25 mouse cellular contexts compared by ENCODE assay signal in genomic region chr15:85902505-85902904, GRCm38 (mm10). TPM values are rescaled to one million over a fixed set of nuclear protein-coding genes. Genes with fewer than 3 reads are reported as not detected.
DNase-seq lines count a peak whose midpoint lies in the region; ATAC-seq and TF ChIP-seq lines count a peak whose summit lies in the region.
"Had no signal": no experiment of that assay in that cellular context is flagged by ENCODE, and none has a peak within 500 bp of the region (broad histone marks: within the 10 kb centered on the region; RNA-seq: fewer than 3 reads in every experiment).

No protein-coding gene starts in this region.

- no peak overlapping the region for H3K4me2 ChIP-seq in kidney, embryonic 15.5 days
- H3K4me2 ChIP-seq in kidney, embryonic 16.5 days (replicated peaks; ENCODE audit: low read depth, low read length), result no peak overlapping the region
- H3K4me2 ChIP-seq: embryonic facial prominence, embryonic 15.5 days; heart, embryonic 11.5 days; heart, embryonic 15.5 days had no signal

- ATAC-seq in kidney, embryonic 15.5 days (replicated peaks; ENCODE audit: low FRiP score), result 0 out of 2 replicates have a peak, but pooled peaks have one; percentile 7
- ATAC-seq in kidney, embryonic 16.5 days (ENCODE audit: low FRiP score, low TSS enrichment), result no peak; the same call in 1 of the 2 replicates
- ATAC-seq in megakaryocyte, adult 5-6 weeks (ENCODE audit: poor library complexity, severe bottlenecking), result peak; percentile 66
- ATAC-seq: CD4-positive, CD25-positive, alpha-beta regulatory T cell, adult 4 months; forebrain, embryonic 14.5 days; hindbrain, postnatal 0 days had no signal

- TF ChIP-seq RAD21 in MEL (IDR thresholded peaks at IDR 0.05; ENCODE audit: low read depth, low read length), result no peak

- WGBS in kidney, embryonic 15.5 days, result 89% methylated on average over 10 of the region's 10 CpGs
- WGBS in kidney, embryonic 16.5 days, result 88% methylated on average over 10 of the region's 10 CpGs

- no peak overlapping the region for H3K27ac ChIP-seq in kidney, embryonic 15.5 days
- no peak overlapping the region for H3K27ac ChIP-seq in kidney, embryonic 16.5 days (ENCODE audit: low read length)
- peak overlapping the region; percentile 18; the same call in 1 of the 2 replicates for H3K27ac ChIP-seq in MEL (ENCODE audit: control insufficient read depth, low read depth, low read length)
- H3K27ac ChIP-seq: embryonic facial prominence, embryonic 15.5 days; gastrocnemius, adult 2 months; heart, adult 2 months; heart, embryonic 15.5 days; hindbrain, postnatal 0 days had no signal

- H3K9ac ChIP-seq in kidney, embryonic 15.5 days, result no peak overlapping the region
- no peak overlapping the region for H3K9ac ChIP-seq in kidney, embryonic 16.5 days (replicated peaks; ENCODE audit: low read length)
- H3K9ac ChIP-seq in MEL (ENCODE audit: control insufficient read depth, low read depth, low read length, poor library complexity, severe bottlenecking), result peak overlapping the region; percentile 64
- H3K9ac ChIP-seq: embryonic facial prominence, embryonic 15.5 days; heart, embryonic 15.5 days had no signal

- no peaks in the 10 kb centered on the region for H3K79me2 ChIP-seq in MEL (ENCODE audit: control insufficient read depth, insufficient read depth, low read length, poor library complexity)

- no peaks in the 10 kb centered on the region for H3K9me3 ChIP-seq in kidney, embryonic 15.5 days (replicated peaks)
- no peaks in the 10 kb centered on the region for H3K9me3 ChIP-seq in kidney, embryonic 16.5 days (ENCODE audit: low read length)
- no peaks in the 10 kb centered on the region for H3K9me3 ChIP-seq in MEL (replicated peaks; ENCODE audit: insufficient read depth, low read length)
- H3K9me3 ChIP-seq: embryonic facial prominence, embryonic 15.5 days; forebrain, embryonic 10.5 days; heart, embryonic 15.5 days had no signal

- DNase-seq in MEL (ENCODE audit: low read depth, low spot score), result peak; percentile 88
- no peak for DNase-seq in embryo, embryonic 10.5 days (ENCODE audit: low spot score)
- DNase-seq in thymus, postnatal 14 days, result no peak
- DNase-seq in gastrocnemius, postnatal 4 days (ENCODE audit: low spot score in 2 of 2), result no peak
- DNase-seq: adrenal gland, adult 8-10 months; adrenal gland, postnatal 36 days; B cell, adult 2 months; cerebellum, adult 2 months; cerebellum, postnatal 14 days; gastrocnemius, adult 2 months; gastrocnemius, postnatal 25 days; heart, adult 2 months; heart, postnatal 14 days; kidney, adult 11 months had no signal

- peak; percentile 73 to 74 for TF ChIP-seq EP300 in MEL (IDR thresholded peaks at IDR 0.05; ENCODE audit: low read depth in 1 of 2, low read length in 2 of 2)

- H3K4me3 ChIP-seq in kidney, embryonic 15.5 days (replicated peaks), result no peak overlapping the region
- no peak overlapping the region for H3K4me3 ChIP-seq in kidney, embryonic 16.5 days (ENCODE audit: low read length)
- H3K4me3 ChIP-seq in MEL (ENCODE audit: control insufficient read depth in 1 of 2, insufficient read depth in 1 of 2, low read depth in 2 of 2, low read length in 2 of 2), result peak overlapping the region; percentile 65 to 74
- H3K4me3 ChIP-seq: embryonic facial prominence, embryonic 15.5 days; erythroblast, embryonic 14.5 days; forebrain, embryonic 10.5 days; gastrocnemius, adult 2 months; heart, adult 2 months; heart, embryonic 15.5 days had no signal

- H3K27me3 ChIP-seq in kidney, embryonic 15.5 days, result no peaks in the 10 kb centered on the region
- no peaks in the 10 kb centered on the region for H3K27me3 ChIP-seq in kidney, embryonic 16.5 days (ENCODE audit: insufficient read depth, low read length)
- H3K27me3 ChIP-seq in MEL (ENCODE audit: control insufficient read depth in 1 of 2, insufficient read depth in 2 of 2, low read length in 2 of 2), result no peaks in the 10 kb centered on the region
- H3K27me3 ChIP-seq: embryonic facial prominence, embryonic 15.5 days; heart, embryonic 15.5 days had no signal

- TF ChIP-seq POLR2A in MEL (IDR thresholded peaks at IDR 0.05; ENCODE audit: control insufficient read depth in 1 of 2, insufficient read depth in 1 of 2, low read depth in 1 of 2, low read length in 2 of 2, poor library complexity in 1 of 2), result peak in 1 of 2 experiments; percentile 58; a peak in 2 of 4 replicates

- H3K36me3 ChIP-seq in kidney, embryonic 15.5 days, result peaks cover 51% of the 10 kb centered on the region
- H3K36me3 ChIP-seq in kidney, embryonic 16.5 days (ENCODE audit: insufficient read depth, low read length), result peaks cover 14% of the 10 kb centered on the region; the same call in 1 of the 2 replicates
- peaks cover 0 to 2% of the 10 kb centered on the region in 2 experiments; a peak in 1 of 4 replicates for H3K36me3 ChIP-seq in MEL (ENCODE audit: control insufficient read depth in 1 of 2, insufficient read depth in 2 of 2, low read length in 2 of 2)

- TF ChIP-seq CTCF in MEL (IDR thresholded peaks at IDR 0.05 in 2 of 3, conservative IDR thresholded peaks at IDR 0.05 in 1 of 3; ENCODE audit: control insufficient read depth in 1 of 3, insufficient read depth in 1 of 3, low read depth in 2 of 3, low read length in 3 of 3, poor library complexity in 1 of 3, severe bottlenecking in 1 of 3), result no peak

- no peaks in the 10 kb centered on the region for H3K4me1 ChIP-seq in kidney, embryonic 15.5 days
- H3K4me1 ChIP-seq in kidney, embryonic 16.5 days (ENCODE audit: insufficient read depth, low read length), result 0 out of 2 replicates have a peak, but pooled peaks cover 2% of the 10 kb centered on the region
- peaks cover 0 to 19% of the 10 kb centered on the region in 2 experiments; a peak in 3 of 4 replicates for H3K4me1 ChIP-seq in MEL (ENCODE audit: control insufficient read depth in 1 of 2, insufficient read depth in 2 of 2, low read length in 2 of 2)
- H3K4me1 ChIP-seq: embryonic facial prominence, embryonic 15.5 days; heart, embryonic 15.5 days had no signal

TF ChIP-seq in MEL, 35 proteins besides CTCF, POLR2A, EP300 and RAD21:
- no peak for TF ChIP-seq JUND (IDR thresholded peaks at IDR 0.05; ENCODE audit: low read depth, low read length)
- TF ChIP-seq NRF1 (IDR thresholded peaks at IDR 0.05; ENCODE audit: insufficient read depth, low read depth, low read length, poor library complexity, severe bottlenecking), result no peak
- TF ChIP-seq MAX (IDR thresholded peaks at IDR 0.05; ENCODE audit: low read length), result no peak
- TF ChIP-seq MYB (IDR thresholded peaks at IDR 0.05; ENCODE audit: low read depth, low read length), result no peak
- TF ChIP-seq HCFC1 (IDR thresholded peaks at IDR 0.05; ENCODE audit: low read depth, low read length), result no peak
- TF ChIP-seq NELFE (IDR thresholded peaks at IDR 0.05; ENCODE audit: low read depth, low read length), result peak; percentile 31; the same call in 1 of the 2 replicates
- peak; percentile 28; the same call in 1 of the 2 replicates for TF ChIP-seq MXI1 (IDR thresholded peaks at IDR 0.05; ENCODE audit: low read depth, low read length)
- peak; percentile 90 for TF ChIP-seq MAZ (IDR thresholded peaks at IDR 0.05; ENCODE audit: low read depth, low read length)
- peak; percentile 42; the same call in 1 of the 2 replicates for TF ChIP-seq TBP (IDR thresholded peaks at IDR 0.05; ENCODE audit: low read depth, low read length)
- TF ChIP-seq GATA1 (IDR thresholded peaks at IDR 0.05; ENCODE audit: low read depth, low read length), result peak; percentile 97
- TF ChIP-seq RCOR1 (IDR thresholded peaks at IDR 0.05; ENCODE audit: low read depth, low read length), result peak; percentile 43; the same call in 1 of the 2 replicates
- TF ChIP-seq POLR2AphosphoS2 (IDR thresholded peaks at IDR 0.05; ENCODE audit: low read length), result no peak
- TF ChIP-seq MEF2A (IDR thresholded peaks at IDR 0.05; ENCODE audit: extremely low read depth, insufficient replicate concordance, low read depth, low read length, poor library complexity, severe bottlenecking), result no peak
- TF ChIP-seq ETS1 (IDR thresholded peaks at IDR 0.05; ENCODE audit: low read depth, low read length), result peak; percentile 40; the same call in 1 of the 2 replicates
- TF ChIP-seq SIN3A (IDR thresholded peaks at IDR 0.05; ENCODE audit: low read length), result peak; percentile 77
- no peak for TF ChIP-seq TAL1 (IDR thresholded peaks at IDR 0.05; ENCODE audit: low read length)

RNA-seq across cellular contexts. Expression of gene Trmu, which starts 23.4 kb away (rescaled TPM):
- polyA plus RNA-seq in kidney, embryonic 15.5 days (2015; fragmentation: Nextera tagmentation; extraction: Ambion mirVana), result 39.4 and 50.4 TPM in 2 replicates
- 51.8 and 53.2 TPM in 2 replicates for polyA plus RNA-seq in kidney, embryonic 16.5 days (2015; fragmentation: Nextera tagmentation; extraction: Ambion mirVana)
- 19.1 and 21.9 TPM in 2 replicates for total RNA-seq in MEL (2012; rRNA removed)
- polyA plus RNA-seq in MEL (2012; ENCODE audit: insufficient read depth in 1 of 2, insufficient read length in 2 of 2, low read depth in 1 of 2, low replicate concordance in 2 of 2, missing spikeins in 1 of 2), result 10 to 100 TPM in 1 of 2 experiments, not detected in 1; 22.2 TPM
- 9.0 and 9.3 TPM in 2 replicates for total RNA-seq in megakaryocyte, adult 5-6 weeks (2015)
- 8.8 and 20.9 TPM in 2 replicates for total RNA-seq in megakaryocyte, adult 5-6 weeks (2017)
- total RNA-seq in gastrocnemius, postnatal 4 days (2021), result 10 to 100 TPM; 27.7 to 34.3 TPM

RNA-seq across cellular contexts. Expression of gene Gtse1, which starts 43.0 kb away (rescaled TPM):
- 30.3 and 30.8 TPM in 2 replicates for polyA plus RNA-seq in kidney, embryonic 15.5 days (2015; fragmentation: Nextera tagmentation; extraction: Ambion mirVana)
- polyA plus RNA-seq in kidney, embryonic 16.5 days (2015; fragmentation: Nextera tagmentation; extraction: Ambion mirVana), result 31.0 and 33.1 TPM in 2 replicates
- total RNA-seq in MEL (2012; rRNA removed), result 22.6 and 24.1 TPM in 2 replicates
- polyA plus RNA-seq in MEL (2012; ENCODE audit: insufficient read depth in 1 of 2, insufficient read length in 2 of 2, low read depth in 1 of 2, low replicate concordance in 2 of 2, missing spikeins in 1 of 2), result 10 to 100 TPM in 1 of 2 experiments, not detected in 1; 38.3 TPM
- 12.2 and 16.1 TPM in 2 replicates for total RNA-seq in megakaryocyte, adult 5-6 weeks (2015)
- total RNA-seq in megakaryocyte, adult 5-6 weeks (2017), result 20.0 and 20.7 TPM in 2 replicates
- 1 to 10 TPM; 4.8 to 5.6 TPM for total RNA-seq in gastrocnemius, postnatal 4 days (2021)

Comparison
In these comparisons a context has a peak if more than half of its experiments do, and no peak if none do; other contexts are left out.
1. H3K4me3 ChIP-seq: peak in MEL (2 of 2); none in kidney, embryonic 15.5 days (single experiment) and kidney, embryonic 16.5 days (single experiment).